Mouse (Mus musculus) liver, embryonic 14.5 days (tissue): ENCODE measurements around the gene Snrpg.

Experiments
- CTCF ChIP-seq: IDR thresholded peaks from 2 replicates; pipeline ENCODE4 v1.5.1; 2016; ENCODE audit warnings: antibody characterized with exemption, low read depth, control low read depth
- EP300 ChIP-seq: IDR thresholded peaks from 2 replicates; pipeline ENCODE4 v1.6.1; 2016; ENCODE audit warnings: antibody characterized with exemption, low read depth

DNA sequence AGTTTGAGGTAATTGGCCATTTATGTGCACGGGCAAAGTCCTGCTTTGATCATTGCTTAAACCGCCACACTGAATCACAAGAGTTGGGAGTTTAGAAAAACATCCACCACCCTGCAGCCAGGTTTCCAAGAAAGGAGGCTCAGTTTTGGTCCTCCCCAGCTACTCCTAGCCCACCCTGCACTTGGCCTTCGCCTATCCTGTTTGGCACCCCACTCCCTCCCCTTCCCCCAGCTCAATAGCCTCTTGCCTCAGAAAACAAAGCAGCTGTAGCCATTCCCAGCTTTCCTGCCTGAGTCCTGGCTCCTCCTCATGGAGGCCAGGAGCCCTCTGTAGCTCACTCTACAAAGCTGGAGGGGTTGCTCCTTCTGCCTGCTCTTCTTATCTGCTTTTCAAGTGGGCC, 42.7 kb upstream of the Snrpg start:
- TF ChIP-seq CTCF (no peak), EP300 (no peak)
